Mouse (Mus musculus): ENCODE data around the gene Olfr1387. TPM values are rescaled to one million over a fixed set of nuclear protein-coding genes. Genes with fewer than 3 reads are reported as not detected.

Gene Olfr1387
- total RNA-seq (2023): not detected

DNA sequence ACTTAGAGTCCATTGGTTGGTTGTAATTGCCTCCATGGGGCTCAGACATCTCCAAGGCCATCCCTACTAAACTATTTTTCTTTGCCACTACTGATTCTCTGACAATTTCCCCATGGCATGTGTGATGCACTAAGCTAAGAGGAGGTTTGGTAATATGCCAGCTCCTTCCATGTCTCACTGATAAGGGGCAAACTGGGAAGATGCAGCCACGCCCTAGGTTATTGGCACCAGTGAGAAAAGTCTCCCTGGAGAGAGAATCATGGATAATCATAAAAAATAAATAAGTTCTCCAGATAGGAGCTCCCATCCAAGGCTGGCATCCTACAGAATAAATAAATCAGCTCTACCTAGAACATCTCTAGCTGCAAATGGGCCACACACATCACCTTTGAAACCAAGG is at the start of gene Olfr1387:
Gene Olfr1387 (plus strand): TSS at position 301 of the 400 bp plus-strand sequence.

GRCm38 (mm10) chr11:49422767-49423166 is 32.4 kb upstream of the Olfr1387 start, which contains the start of gene Olfr1389:
TSS of gene Olfr1389 (plus strand) at chr11:49423067.

GRCm38 (mm10) chr11:49436411-49436810 is 18.7 kb upstream of the Olfr1387 start, which contains the start of gene Olfr1388:
TSS of gene Olfr1388 (plus strand) at chr11:49436624.

DNA sequence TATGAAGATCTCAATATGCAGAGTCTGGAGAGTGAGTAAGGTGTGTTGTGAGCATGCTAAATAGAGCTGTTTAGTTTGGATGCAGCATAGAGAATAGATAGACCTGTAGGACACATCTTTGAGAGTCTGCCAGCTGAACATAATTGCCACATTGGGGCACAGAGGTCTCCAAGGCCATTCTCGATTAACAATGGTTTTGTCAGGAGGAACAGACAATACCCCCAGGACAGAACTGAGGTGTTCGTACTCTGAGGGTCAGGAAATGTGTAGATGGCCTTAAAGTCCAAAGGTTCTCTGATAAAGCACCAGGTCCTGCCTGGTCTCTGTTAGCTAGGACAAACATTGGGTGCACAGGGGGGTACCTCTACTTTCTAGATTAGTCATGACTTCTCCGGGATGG is 9.6 kb downstream of the Olfr1387 start, which contains the start of gene Olfr1386:
Gene Olfr1386 (plus strand): TSS at position 301 of the 400 bp plus-strand sequence.

GRCm38 (mm10) chr11:49488770-49489169 is 33.6 kb downstream of the Olfr1387 start, which contains the start of gene Olfr1385:
TSS of gene Olfr1385 (plus strand) at chr11:49489070.

Other genes with a start within 250 kb of the Olfr1387 start
- 100 to 1,000 TPM; 104 to 125 TPM for gene Mgat1, start 211.2 kb upstream of the Olfr1387 start, total RNA-seq (2023)
- under 1 TPM; 0.18 to 0.31 TPM for gene Olfr1393, start 177.0 kb upstream of the Olfr1387 start, total RNA-seq (2023)
- not detected for gene Olfr1392, start 170.1 kb upstream of the Olfr1387 start, total RNA-seq (2023)
- not detected for gene Olfr10, start 150.6 kb upstream of the Olfr1387 start, total RNA-seq (2023)
- gene Olfr1391, start 132.6 kb upstream of the Olfr1387 start, total RNA-seq (2023): not detected
- gene Olfr1390, start 120.2 kb upstream of the Olfr1387 start, total RNA-seq (2023): not detected
- gene Olfr1389, start 32.3 kb upstream of the Olfr1387 start, total RNA-seq (2023): not detected
- gene Olfr1388, start 18.7 kb upstream of the Olfr1387 start, total RNA-seq (2023): under 1 TPM; 0.15 to 0.42 TPM
- not detected for gene Olfr1386, start 9.7 kb downstream of the Olfr1387 start, total RNA-seq (2023)
- gene Olfr1385, start 33.7 kb downstream of the Olfr1387 start, total RNA-seq (2023): not detected
- gene Olfr1384, start 51.4 kb downstream of the Olfr1387 start, total RNA-seq (2023): not detected
- gene Olfr1383, start 64.3 kb downstream of the Olfr1387 start, total RNA-seq (2023): not detected
- not detected for gene Olfr1382, start 72.9 kb downstream of the Olfr1387 start, total RNA-seq (2023)
- gene Olfr1381, start 88.1 kb downstream of the Olfr1387 start, total RNA-seq (2023): not detected
- not detected for gene Olfr1380, start 101.5 kb downstream of the Olfr1387 start, total RNA-seq (2023)
- not detected for gene Flt4, start 153.9 kb downstream of the Olfr1387 start, total RNA-seq (2023)
- not detected for gene Scgb3a1, start 208.3 kb downstream of the Olfr1387 start, total RNA-seq (2023)

Data from monocyte, adult 59 days (primary cell).